Mouse (Mus musculus) hindbrain, embryonic 14.5 days (tissue): Measurements from ENCODE around the gene Rasgrf1. TPM values are rescaled to one million over a fixed set of nuclear protein-coding genes. Genes with fewer than 3 reads are reported as not detected.

ENCODE experiments used
- ATAC-seq: fragments of 200-750 bp; cut with Nextera tagmentation; 2 replicates; pipeline ENCODE4 v1.8.0; 2017; ENCODE audit warnings: moderate number of reproducible peaks, mild to moderate bottlenecking, moderate TSS enrichment, moderate library complexity; ENCODE audit not compliant: low FRiP score
- DNase-seq: peaks from one replicate; pipeline ENCODE4 v3.0.0-alpha.2; 2015; ENCODE audit warnings: low spot score
- H3K27ac ChIP-seq: fragments of 300-500 bp; sonication (generic); 2 replicates; pipeline ENCODE4 v1.5.1; 2014; ENCODE audit warnings: mild to moderate bottlenecking, moderate library complexity
- H3K27me3 ChIP-seq: fragments of 300-500 bp; sonication (generic); 2 replicates; pipeline ENCODE4 v1.6.1; 2014; ENCODE audit warnings: mild to moderate bottlenecking, low read length, mixed read lengths; ENCODE audit not compliant: control insufficient read depth, insufficient read depth
- H3K36me3 ChIP-seq: fragments of 300-500 bp; sonication (generic); replicated peaks from 2 replicates; pipeline ENCODE4 v1.6.1; 2014; ENCODE audit not compliant: control insufficient read depth, insufficient read depth
- H3K4me1 ChIP-seq: fragments of 300-500 bp; sonication (generic); replicated peaks from 2 replicates; pipeline ENCODE4 v1.6.1; 2014; ENCODE audit warnings: antibody characterized with exemption, low read length, mixed read lengths; ENCODE audit not compliant: control insufficient read depth, insufficient read depth
- H3K4me2 ChIP-seq: fragments of 300-500 bp; sonication (generic); replicated peaks from 2 replicates; pipeline ENCODE4 v1.6.1; 2014; ENCODE audit warnings: mild to moderate bottlenecking, moderate library complexity
- H3K4me3 ChIP-seq: fragments of 300-500 bp; sonication (generic); replicated peaks from 2 replicates; pipeline ENCODE4 v1.5.1; 2014; ENCODE audit warnings: mild to moderate bottlenecking, low read length
- H3K9ac ChIP-seq: fragments of 300-500 bp; sonication (generic); 2 replicates; pipeline ENCODE4 v1.6.1; 2014
- H3K9me3 ChIP-seq: fragments of 300-500 bp; sonication (generic); 2 replicates; pipeline ENCODE4 v1.6.1; 2016; ENCODE audit warnings: low read length; ENCODE audit not compliant: control insufficient read depth
- WGBS: fragments of 180-500 bp; shearing (Covaris S2); extraction: QIAGEN DNeasy Blood & Tissue Kit; methylation state at CpG from one replicate; pipeline ENCODE4 v1.1.7; 2014; 5-methylcytosine and 5-hydroxymethylcytosine counted together
- polyA plus RNA-seq: library from polyadenylated mRNA; unstranded; fragments of >200 nt; fragmentation: Nextera tagmentation; extraction: Ambion mirVana; gene quantifications from 2 replicates; pipeline ENCODE4 v1.2.1, GENCODE M21; 2014

Gene Rasgrf1
- polyA plus RNA-seq, 1 experiment from 2014 or later = 10.1 TPM

GRCm38 (mm10) chr9:90075336-90075735 lies 165.6 kb downstream of the Rasgrf1 start:
- Histone ChIP-seq H3K27me3 (no peaks in the 10 kb centered on the region), H3K9me3 (no peaks in the 10 kb centered on the region), H3K4me2 (no peak overlapping the region), H3K36me3 (no peaks in the 10 kb centered on the region), H3K9ac (no peak overlapping the region), H3K27ac (no peak overlapping the region), H3K4me1 (no peaks in the 10 kb centered on the region), H3K4me3 (no peak overlapping the region)
- ATAC-seq (no peak), DNase-seq (no peak)
- WGBS = 88% methylated on average over 4 of the region's 4 CpGs

DNA sequence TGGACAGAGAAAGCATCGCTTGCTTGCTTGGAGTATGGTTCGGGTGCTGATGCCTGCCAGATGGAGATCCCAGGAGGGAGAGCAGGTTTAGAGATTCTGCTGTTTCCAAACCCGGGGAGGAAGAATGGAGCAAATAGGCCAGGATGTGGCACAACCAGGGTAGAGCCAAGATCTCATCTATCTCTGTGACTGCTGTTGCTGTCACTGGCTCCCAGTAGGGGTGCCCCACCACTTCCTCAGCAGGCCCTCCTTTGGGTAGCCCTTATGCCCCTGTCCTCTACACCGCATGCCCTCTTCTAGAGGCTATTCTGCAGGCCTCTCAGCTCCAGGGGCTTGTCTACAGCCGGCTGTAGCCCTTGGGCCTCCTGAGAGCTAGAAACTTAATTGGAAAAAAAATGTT lies 166.4 kb downstream of the Rasgrf1 start:
- no peak for DNase-seq
- Histone ChIP-seq H3K27me3 (no peaks in the 10 kb centered on the region), H3K27ac (no peak overlapping the region), H3K4me3 (no peak overlapping the region), H3K9ac (no peak overlapping the region), H3K4me1 (no peaks in the 10 kb centered on the region), H3K4me2 (no peak overlapping the region), H3K36me3 (no peaks in the 10 kb centered on the region), H3K9me3 (no peaks in the 10 kb centered on the region)
- WGBS = 86% methylated on average over 5 of the region's 5 CpGs
- ATAC-seq = no peak

Other genes starting within 250 kb of the Rasgrf1 start
- gene Tmed3, start 204.8 kb upstream of the Rasgrf1 start, polyA plus RNA-seq = 58.7 and 60.3 TPM in 2 replicates
- 0.88 and 1.2 TPM in 2 replicates for gene Ankrd34c, start 171.4 kb upstream of the Rasgrf1 start, polyA plus RNA-seq
- 29.4 and 30.8 TPM in 2 replicates for gene Ctsh, start 144.2 kb downstream of the Rasgrf1 start, polyA plus RNA-seq
- gene Morf4l1, start 204.9 kb downstream of the Rasgrf1 start, polyA plus RNA-seq = 557 and 572 TPM in 2 replicates